Mouse (Mus musculus) A20 (cell line): ENCODE measurements around the gene Fam19a5.

Source experiments
- DNase-seq: peaks from one replicate; pipeline ENCODE4 v3.0.0-alpha.2; 2011; ENCODE audit warnings: low read depth, low spot score

Gene Fam19a5

DNA sequence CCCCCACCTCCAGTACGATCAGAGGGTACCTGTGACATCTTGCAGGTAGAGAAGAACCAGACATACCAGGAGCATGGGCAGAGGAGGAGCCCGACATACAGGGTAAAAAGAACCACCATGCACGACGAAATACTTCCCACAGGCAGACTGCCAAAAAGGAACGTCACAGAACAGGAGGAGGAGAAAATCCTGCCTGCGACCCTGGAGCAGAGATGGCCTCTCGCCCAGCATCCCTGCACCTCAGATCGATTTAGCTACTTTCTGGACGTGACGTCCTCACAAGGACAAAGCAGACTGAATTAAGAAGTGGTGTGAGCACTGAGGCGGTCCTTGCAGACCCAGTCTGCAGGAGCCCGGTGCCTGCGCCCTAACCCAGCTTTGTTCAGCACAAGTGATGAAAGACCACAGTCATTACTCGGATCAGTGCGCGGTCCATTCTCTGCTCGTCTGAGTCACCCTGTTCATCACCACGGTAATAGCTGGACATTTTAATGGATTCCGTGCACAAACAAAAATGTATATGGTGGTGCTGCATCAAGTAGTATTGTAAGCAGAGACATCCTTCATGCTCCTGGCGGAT is 182.6 kb downstream of the Fam19a5 start:
- no peak for DNase-seq

DNA sequence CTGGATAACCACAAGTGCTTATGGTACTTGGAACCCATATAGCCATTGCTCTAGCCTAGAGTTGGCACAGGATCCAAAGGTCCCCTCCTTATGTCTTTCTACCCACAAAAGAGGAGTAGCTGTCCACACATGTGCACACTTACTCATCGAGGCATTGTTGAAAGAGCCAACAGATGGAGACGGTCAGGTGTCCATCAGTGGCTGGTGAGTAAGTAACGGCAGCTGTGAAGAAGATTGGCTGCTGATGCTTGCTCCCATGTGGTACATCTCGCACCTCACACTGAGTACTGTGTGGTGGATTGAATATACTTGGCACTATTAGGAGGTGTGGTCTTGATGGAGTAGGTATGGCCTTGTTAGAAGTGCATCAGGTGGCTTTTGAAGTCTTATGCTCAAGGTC is 192.2 kb downstream of the Fam19a5 start:
- DNase-seq = no peak

DNA sequence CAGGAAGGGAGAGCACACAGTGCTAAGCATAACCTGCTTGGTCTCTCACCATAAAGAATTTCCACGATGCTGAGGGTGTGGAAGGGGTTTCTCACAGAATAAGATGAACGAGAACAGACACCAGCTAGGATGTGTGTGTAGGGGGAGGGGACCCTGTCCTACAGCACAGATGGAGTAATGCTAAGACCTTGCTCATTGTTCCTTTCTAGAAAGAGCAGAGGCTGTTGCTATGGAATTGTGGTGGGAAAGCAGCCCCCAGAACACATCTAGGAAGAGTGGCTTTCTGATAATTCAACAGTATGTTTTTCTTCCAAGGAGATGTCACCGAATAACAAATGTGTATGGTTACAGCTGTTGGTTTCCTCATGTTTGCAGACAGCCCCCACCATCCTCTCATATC is 211.4 kb downstream of the Fam19a5 start:
- no peak for DNase-seq

DNA sequence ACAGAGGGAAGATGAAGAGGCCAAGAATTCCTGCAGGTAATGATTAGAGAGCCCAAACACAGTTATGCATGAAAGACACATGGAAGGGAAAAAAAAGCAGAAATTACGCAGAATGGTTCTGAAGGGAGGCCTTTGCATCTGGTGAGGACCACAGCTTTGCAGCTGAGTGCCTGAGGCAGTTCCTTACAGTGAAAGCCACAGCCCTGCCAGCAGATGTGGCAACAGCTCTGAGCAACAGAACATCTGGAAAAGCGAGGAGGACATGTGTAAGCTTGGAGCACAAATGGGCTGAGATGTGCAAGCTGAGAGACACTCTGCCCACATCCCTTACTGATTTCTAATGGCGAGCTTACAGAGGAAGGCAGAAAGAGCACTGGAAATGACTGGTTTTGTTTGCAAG is 221.8 kb downstream of the Fam19a5 start:
- DNase-seq = no peak

DNA sequence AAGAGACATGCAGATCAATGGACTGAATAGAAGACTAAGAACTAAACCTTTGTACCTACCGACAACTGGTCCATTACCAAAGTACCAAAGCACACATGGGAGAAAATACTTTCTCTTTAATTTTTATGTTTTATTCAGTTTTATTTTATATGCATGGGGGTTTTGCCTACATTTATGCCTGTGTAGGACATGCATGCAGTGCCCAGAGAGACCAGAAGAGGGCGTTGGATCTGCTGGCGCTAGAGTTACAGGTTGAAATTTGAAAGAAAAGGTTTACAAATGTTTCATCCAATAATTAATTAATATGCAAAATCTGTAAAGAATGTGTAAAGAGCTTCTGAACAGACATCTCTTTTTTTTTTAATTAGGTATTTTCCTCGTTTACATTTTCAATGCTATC is 229.9 kb downstream of the Fam19a5 start:
- DNase-seq = no peak

DNA sequence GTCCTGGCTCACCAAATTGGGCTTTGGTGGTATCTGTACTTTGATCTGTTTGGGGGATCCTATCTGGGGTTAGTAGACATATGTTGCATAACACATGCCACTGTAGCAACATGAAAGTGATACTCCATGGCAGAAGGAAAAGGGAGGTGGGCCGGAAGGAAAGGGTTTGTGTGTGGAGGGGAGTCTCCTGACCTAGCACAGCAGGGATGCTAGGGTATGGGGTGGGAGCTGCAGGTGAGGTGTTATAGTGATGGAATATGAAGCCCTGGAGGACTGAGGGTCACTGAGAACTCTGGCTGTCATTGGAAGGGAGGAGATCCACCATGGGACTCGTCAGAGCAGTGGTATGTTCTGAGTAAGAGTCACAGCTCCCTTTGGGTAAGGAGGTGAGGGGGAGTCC is 239.2 kb downstream of the Fam19a5 start:
- no peak for DNase-seq

DNA sequence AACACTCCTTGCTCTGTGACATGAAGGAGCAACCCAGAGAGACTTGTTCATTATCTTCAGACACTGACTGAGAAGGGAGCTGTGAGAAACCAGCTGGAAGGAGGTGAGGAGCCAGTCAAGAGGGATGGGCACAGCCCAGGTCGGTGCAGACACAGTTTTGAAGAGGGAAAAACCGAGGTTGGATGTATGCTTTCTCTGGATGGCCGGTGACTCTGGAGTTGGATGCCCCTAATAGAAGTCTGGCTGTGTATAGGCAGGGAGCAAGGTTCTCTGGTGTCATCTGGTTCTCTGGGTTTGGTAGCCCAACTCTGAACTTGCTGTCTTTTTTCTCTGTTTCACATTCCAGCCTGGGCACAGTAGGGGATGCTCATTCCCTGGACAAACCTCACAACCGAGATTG is 245.6 kb downstream of the Fam19a5 start:
- no peak for DNase-seq

DNA sequence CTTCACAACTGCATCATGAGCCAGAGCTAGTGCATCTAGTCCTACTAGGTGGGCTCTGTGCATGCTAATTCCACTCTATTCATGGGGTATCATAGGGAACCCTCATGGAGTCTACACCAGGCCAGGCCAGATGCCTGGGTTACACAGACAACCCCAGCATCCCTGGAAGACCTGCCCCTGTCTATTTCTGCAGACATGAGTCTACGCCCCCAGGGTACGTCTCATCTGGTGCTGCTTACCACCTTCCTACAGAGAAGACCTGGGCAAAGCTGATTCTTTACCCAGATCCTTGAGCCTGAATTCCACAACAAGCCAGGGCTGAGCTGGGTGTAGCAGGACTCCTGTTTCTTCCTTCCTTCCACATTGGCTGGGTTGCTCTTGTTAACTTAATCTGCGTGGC is 249.6 kb downstream of the Fam19a5 start:
- DNase-seq = no peak

DNA sequence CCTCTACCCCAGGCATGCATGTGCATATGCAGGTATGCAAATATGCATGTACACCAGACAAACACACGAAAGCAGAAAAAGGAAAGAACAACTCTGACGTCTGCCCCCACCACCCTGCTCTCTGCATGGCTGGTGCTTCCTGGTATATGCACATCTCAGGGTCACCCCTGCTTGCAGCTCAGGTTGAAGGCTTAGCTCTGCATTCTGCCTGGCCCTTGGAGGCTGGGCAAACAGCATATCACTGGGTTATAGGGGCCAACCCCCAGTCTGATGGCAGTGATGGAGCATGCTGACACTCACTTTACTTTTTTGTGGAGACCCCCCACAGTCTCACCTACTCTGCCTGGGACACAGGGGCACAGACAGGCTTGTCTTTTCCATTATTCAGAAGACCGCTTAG is 252.5 kb downstream of the Fam19a5 start:
- no peak for DNase-seq
